Mouse (Mus musculus): ENCODE measurements at regions not wholly inside any gene's neighbourhood (a gene's known extent, or its start where the extent isn't known, plus 50 kb on each side); places are given as distances from the start of the nearest gene placed in this dataset.
A peak's percentile ranks its signal among the peaks of the same experiment; 100 is the strongest.
"Not testable (repeated sequence)": the region's sequence is repeated elsewhere in the genome, so short reads cannot be mapped to it uniquely, and the experiment has no call there.

- peaks cover 6% of the 10 kb centered on the region; the same call in 1 of the 2 replicates for H3K4me1 ChIP-seq (replicated peaks)
- H3K4me3 ChIP-seq, result no peak overlapping the region
- 72% methylated on average over 11 of the region's 11 CpGs for WGBS
- DNase-seq (ENCODE audit: low spot score), result no peak
- peaks cover 13% of the 10 kb centered on the region; the same call in 1 of the 2 replicates for H3K9me3 ChIP-seq
- H3K27ac ChIP-seq, result no peak overlapping the region; the same call in 1 of the 2 replicates
- no peaks in the 10 kb centered on the region for H3K36me3 ChIP-seq
- H3K27me3 ChIP-seq (ENCODE audit: insufficient read depth, poor library complexity, severe bottlenecking), result no peaks in the 10 kb centered on the region
Observed at GRCm38 (mm10) chr15:8856419-8857084, 111.2 kb upstream of the Ranbp3l start.

GRCm38 (mm10) chr15:8855511-8855910, 112.2 kb upstream of the Ranbp3l start:
- DNase-seq (ENCODE audit: low spot score), result no peak
- H3K27me3 ChIP-seq (ENCODE audit: insufficient read depth, poor library complexity, severe bottlenecking), result no peaks in the 10 kb centered on the region
- H3K36me3 ChIP-seq, result no peaks in the 10 kb centered on the region

GRCm38 (mm10) chr15:8854336-8854735, 113.4 kb upstream of the Ranbp3l start:
- DNase-seq (ENCODE audit: low spot score), result no peak
- H3K27ac ChIP-seq, result no peak overlapping the region
- WGBS, result 82% methylated on average over 7 of the region's 7 CpGs
- H3K36me3 ChIP-seq, result no peaks in the 10 kb centered on the region
- no peaks in the 10 kb centered on the region for H3K27me3 ChIP-seq (ENCODE audit: insufficient read depth, poor library complexity, severe bottlenecking)
- no peak overlapping the region for H3K4me3 ChIP-seq
- peaks cover 6% of the 10 kb centered on the region; the same call in 1 of the 2 replicates for H3K4me1 ChIP-seq (replicated peaks)
- peaks cover 8% of the 10 kb centered on the region; the same call in 1 of the 2 replicates for H3K9me3 ChIP-seq

More at GRCm38 (mm10) chr15:8855511-8855910, 112.2 kb upstream of the Ranbp3l start:
- H3K4me3 ChIP-seq, result no peak overlapping the region
- H3K9me3 ChIP-seq, result peaks cover 15% of the 10 kb centered on the region; the same call in 1 of the 2 replicates
- 93% methylated on average over 3 of the region's 3 CpGs for WGBS
- peaks cover 6% of the 10 kb centered on the region; the same call in 1 of the 2 replicates for H3K4me1 ChIP-seq (replicated peaks)
- no peak overlapping the region for H3K27ac ChIP-seq

DNA sequence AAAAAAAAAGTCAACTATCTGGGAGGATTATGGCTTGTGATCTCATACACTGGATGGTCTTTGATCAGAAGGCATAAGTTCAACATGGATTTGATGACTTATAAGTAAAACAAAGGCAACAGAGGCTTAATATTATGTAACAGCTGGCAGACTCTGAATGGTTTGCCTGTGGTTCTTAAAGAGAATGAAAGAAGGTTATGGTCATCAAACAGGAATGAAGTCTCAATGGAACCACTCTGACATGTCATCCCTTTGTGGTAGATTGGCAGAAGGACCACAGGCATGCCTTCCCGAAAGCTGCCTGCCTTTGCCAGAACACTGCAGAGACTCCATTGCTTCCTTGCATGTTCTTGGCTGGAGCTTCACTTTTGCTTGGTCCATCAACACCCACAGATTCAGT, 116.8 kb upstream of the Ranbp3l start:
- Histone ChIP-seq H3K27ac (no peak overlapping the region), H3K36me3 (no peaks in the 10 kb centered on the region), H3K4me3 (no peak overlapping the region), H3K27me3 (ENCODE audit: insufficient read depth, poor library complexity, severe bottlenecking) (no peaks in the 10 kb centered on the region), H3K4me1 (replicated peaks) (no peaks in the 10 kb centered on the region), H3K9me3 (peaks cover 8% of the 10 kb centered on the region; the same call in 1 of the 2 replicates)
- DNase-seq (ENCODE audit: low spot score), result no peak
- WGBS, result 88% methylated on average over 1 of the region's 1 CpGs

DNA sequence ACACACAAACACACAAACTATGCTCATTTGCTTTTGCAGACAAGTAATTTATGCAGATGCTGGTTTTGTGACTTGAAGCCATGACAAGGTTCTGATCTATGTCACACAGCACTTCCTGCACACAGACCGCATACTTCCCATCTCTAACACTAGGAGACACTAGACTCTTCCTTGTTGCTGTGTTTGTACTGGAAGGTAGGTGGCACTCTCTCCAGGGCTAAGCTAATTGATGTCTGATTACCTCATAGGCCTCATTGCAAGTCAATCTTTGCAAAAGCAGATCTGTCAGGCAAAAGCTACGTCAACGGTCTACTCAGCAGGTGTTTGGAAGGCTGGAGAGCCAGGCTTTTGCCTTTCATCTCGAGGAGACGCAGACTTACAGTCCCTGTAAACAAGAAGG, 118.3 kb upstream of the Ranbp3l start:
- no peak overlapping the region for H3K27ac ChIP-seq
- 0 out of 2 replicates have a peak, but pooled peaks cover 3% of the 10 kb centered on the region for H3K9me3 ChIP-seq
- no peaks in the 10 kb centered on the region for H3K36me3 ChIP-seq
- DNase-seq (ENCODE audit: low spot score), result no peak
- H3K4me1 ChIP-seq (replicated peaks), result no peaks in the 10 kb centered on the region
- no peaks in the 10 kb centered on the region for H3K27me3 ChIP-seq (ENCODE audit: insufficient read depth, poor library complexity, severe bottlenecking)
- no peak overlapping the region for H3K4me3 ChIP-seq
- 69% methylated on average over 5 of the region's 5 CpGs for WGBS

GRCm38 (mm10) chr15:8842129-8842528, 125.6 kb upstream of the Ranbp3l start:
- 51% methylated on average over 9 of the region's 9 CpGs for WGBS
- no peak overlapping the region for H3K4me3 ChIP-seq

GRCm38 (mm10) chr15:8839462-8839861, 128.3 kb upstream of the Ranbp3l start:
- no peaks in the 10 kb centered on the region for H3K36me3 ChIP-seq
- no peaks in the 10 kb centered on the region for H3K4me1 ChIP-seq (replicated peaks)
- H3K27ac ChIP-seq, result no peak overlapping the region
- WGBS, result 76% methylated on average over 1 of the region's 1 CpGs
- no peaks in the 10 kb centered on the region for H3K9me3 ChIP-seq
- DNase-seq (ENCODE audit: low spot score), result no peak
- no peak overlapping the region for H3K4me3 ChIP-seq
- no peaks in the 10 kb centered on the region for H3K27me3 ChIP-seq (ENCODE audit: insufficient read depth, poor library complexity, severe bottlenecking)

More at GRCm38 (mm10) chr15:8842129-8842528, 125.6 kb upstream of the Ranbp3l start:
- Histone ChIP-seq H3K27ac (no peak overlapping the region), H3K27me3 (ENCODE audit: insufficient read depth, poor library complexity, severe bottlenecking) (no peaks in the 10 kb centered on the region), H3K9me3 (no peaks in the 10 kb centered on the region), H3K36me3 (no peaks in the 10 kb centered on the region), H3K4me1 (replicated peaks) (no peaks in the 10 kb centered on the region)
- DNase-seq (ENCODE audit: low spot score), result no peak

DNA sequence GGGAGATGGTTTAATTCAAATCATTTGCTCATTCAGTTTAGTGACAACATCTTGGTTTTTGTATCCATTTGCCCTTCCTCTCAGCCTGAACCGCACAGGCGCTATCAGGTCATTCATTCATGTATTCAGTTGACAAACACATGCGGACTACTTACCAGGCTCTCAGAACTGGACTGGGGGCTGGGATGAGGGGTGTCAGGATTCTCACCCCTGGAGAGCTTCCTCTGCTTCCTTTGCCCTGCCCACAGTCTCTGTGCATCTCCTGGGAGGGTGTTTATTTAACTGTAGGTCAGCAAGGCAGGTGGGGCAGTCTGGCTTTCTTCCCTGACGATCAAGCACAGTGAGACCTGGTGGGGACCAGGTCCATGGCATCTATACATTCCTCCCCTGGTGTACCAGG, 123.6 kb upstream of the Slc1a3 start:
- no peaks in the 10 kb centered on the region for H3K27me3 ChIP-seq (ENCODE audit: insufficient read depth, poor library complexity, severe bottlenecking)
- no peak for DNase-seq (ENCODE audit: low spot score)
- H3K27ac ChIP-seq, result no peak overlapping the region
- no peaks in the 10 kb centered on the region for H3K9me3 ChIP-seq
- H3K4me3 ChIP-seq, result no peak overlapping the region
- H3K4me1 ChIP-seq (replicated peaks), result peaks cover 8% of the 10 kb centered on the region
- WGBS, result 79% methylated on average over 4 of the region's 4 CpGs
- H3K36me3 ChIP-seq, result no peaks in the 10 kb centered on the region

GRCm38 (mm10) chr15:8832970-8833369, 122.4 kb upstream of the Slc1a3 start:
- Histone ChIP-seq H3K4me3 (no peak overlapping the region), H3K27me3 (ENCODE audit: insufficient read depth, poor library complexity, severe bottlenecking) (no peaks in the 10 kb centered on the region), H3K27ac (no peak overlapping the region), H3K4me1 (replicated peaks) (peaks cover 8% of the 10 kb centered on the region), H3K36me3 (no peaks in the 10 kb centered on the region), H3K9me3 (no peaks in the 10 kb centered on the region)
- DNase-seq (ENCODE audit: low spot score), result no peak
- WGBS, result 56% methylated on average over 1 of the region's 1 CpGs

DNA sequence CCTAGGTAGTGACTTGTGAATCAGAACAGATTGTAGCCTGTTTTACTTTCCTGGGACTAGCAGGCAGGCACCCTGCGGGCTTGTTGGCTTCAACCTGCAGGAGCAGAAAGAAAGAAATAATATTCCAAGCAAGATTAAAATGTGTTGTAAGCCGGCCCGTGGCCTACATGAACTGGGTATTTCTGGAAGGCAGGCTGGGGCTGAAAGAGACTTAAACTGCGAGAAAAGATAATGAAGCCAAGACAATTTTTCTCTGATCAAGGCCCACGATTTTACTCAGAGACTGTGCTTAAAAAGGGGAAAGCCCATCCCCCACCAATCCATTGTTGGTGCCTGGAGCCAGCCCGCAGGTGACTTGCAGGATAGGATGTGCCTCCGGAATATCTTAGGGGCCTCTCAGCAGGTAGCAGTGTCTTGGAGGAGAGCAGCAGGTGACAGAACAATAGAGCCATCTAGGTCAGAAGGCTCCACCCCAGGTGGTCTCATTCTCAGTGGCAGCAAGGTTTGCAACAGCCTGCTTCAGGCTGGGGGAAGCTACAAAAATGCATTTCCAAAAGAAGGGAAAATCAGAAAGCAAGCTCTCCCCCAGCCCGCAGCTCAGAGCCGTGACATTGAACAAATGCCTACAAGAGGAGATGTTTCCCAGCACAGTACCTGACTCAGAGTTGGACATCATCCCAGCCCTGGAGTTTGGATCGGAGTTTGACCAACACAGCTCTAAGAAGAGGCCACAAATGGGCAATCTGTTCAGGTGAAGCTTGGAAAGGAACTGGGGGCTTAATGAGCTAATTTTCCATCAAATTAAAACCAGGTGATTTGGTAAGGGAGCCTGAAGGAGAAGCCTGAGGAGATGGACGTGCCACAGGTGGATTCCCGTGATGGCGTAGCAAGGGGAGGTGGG, 121.4 kb upstream of the Slc1a3 start:
- Histone ChIP-seq H3K4me3 (no peak overlapping the region), H3K4me1 (replicated peaks) (peaks cover 8% of the 10 kb centered on the region), H3K27me3 (ENCODE audit: insufficient read depth, poor library complexity, severe bottlenecking) (no peaks in the 10 kb centered on the region), H3K9me3 (no peaks in the 10 kb centered on the region), H3K36me3 (no peaks in the 10 kb centered on the region), H3K27ac (peak overlapping the region; percentile 35; the same call in 1 of the 2 replicates)
- 31% methylated on average over 13 of the region's 13 CpGs for WGBS
- no peak for DNase-seq (ENCODE audit: low spot score)

GRCm38 (mm10) chr15:8824861-8825260, 114.3 kb upstream of the Slc1a3 start:
- Histone ChIP-seq H3K27ac (no peak overlapping the region), H3K36me3 (no peaks in the 10 kb centered on the region), H3K4me1 (replicated peaks) (no peaks in the 10 kb centered on the region), H3K9me3 (peaks cover 7% of the 10 kb centered on the region; the same call in 1 of the 2 replicates), H3K27me3 (ENCODE audit: insufficient read depth, poor library complexity, severe bottlenecking) (no peaks in the 10 kb centered on the region), H3K4me3 (no peak overlapping the region)
- WGBS, result 91% methylated on average over 6 of the region's 6 CpGs
- no peak for DNase-seq (ENCODE audit: low spot score)

DNA sequence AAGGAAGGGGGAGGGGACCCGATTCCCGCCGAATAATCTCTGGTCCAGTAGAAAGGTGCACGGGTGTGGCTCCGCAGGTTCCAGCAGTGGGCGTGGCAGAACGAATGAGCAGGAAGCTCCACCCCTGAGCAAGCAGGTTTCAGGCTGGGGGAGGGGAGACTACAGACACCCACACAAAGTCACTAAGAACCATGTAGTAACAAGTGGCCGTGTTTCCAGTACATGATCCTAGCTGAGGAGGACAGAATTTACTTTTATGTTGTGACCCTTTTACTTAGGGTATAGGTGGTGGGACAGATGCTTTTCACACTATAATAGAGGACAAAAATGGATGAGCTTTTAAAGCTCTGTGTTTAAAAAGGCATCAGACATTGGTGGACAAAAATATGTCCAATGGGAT, 112.2 kb upstream of the Slc1a3 start:
- H3K9me3 ChIP-seq; H3K4me1 ChIP-seq (replicated peaks); H3K36me3 ChIP-seq; H3K27me3 ChIP-seq (ENCODE audit: insufficient read depth, poor library complexity, severe bottlenecking); DNase-seq (ENCODE audit: low spot score); H3K27ac ChIP-seq; H3K4me3 ChIP-seq: not testable (repeated sequence)
- 93% methylated on average over 4 of the region's 8 CpGs for WGBS

- no peaks in the 10 kb centered on the region for H3K27me3 ChIP-seq (ENCODE audit: insufficient read depth, poor library complexity, severe bottlenecking)
- DNase-seq (ENCODE audit: low spot score), result no peak
- peaks cover 3% of the 10 kb centered on the region; the same call in 1 of the 2 replicates for H3K4me1 ChIP-seq (replicated peaks)
- 74% methylated on average over 8 of the region's 8 CpGs for WGBS
- H3K27ac ChIP-seq, result no peak overlapping the region
- H3K36me3 ChIP-seq, result no peaks in the 10 kb centered on the region
- no peaks in the 10 kb centered on the region for H3K9me3 ChIP-seq
- H3K4me3 ChIP-seq, result no peak overlapping the region
Observed at GRCm38 (mm10) chr15:8817542-8817941, 107.0 kb upstream of the Slc1a3 start.
